Mouse (Mus musculus): Measurements from ENCODE around the gene Bsn. TPM values are rescaled to one million over a fixed set of nuclear protein-coding genes. Genes with fewer than 3 reads are reported as not detected.

Bsn gene
- total RNA-seq, 2 experiments from 2014 or later, result 0.03 TPM; not detected in 1

DNA sequence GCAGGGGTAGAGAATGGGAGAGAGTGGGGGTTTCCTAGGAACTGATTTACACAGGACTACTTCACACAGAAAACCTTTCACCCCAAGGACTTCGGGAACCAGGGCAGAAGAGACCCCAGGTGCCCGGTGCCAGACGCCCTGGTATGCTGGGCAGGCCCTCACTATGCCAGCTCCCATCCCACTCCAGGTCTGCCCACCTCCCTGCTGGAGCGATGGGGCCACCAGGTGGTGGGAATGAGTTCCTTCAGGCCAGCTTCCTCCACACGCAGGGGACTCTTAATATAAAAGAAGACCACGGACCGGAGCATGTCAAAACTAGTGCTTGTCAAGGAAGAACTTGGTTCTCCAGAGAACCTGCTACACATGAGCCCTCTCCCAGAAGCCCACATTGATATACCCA lies 123.0 kb downstream of the Bsn start:
- intact Hi-C loops (cut with DNase I), result loop anchor here (1.0 kb wide), 2 partner anchors 104 to 163 kb away; no protein-coding TSS in a partner anchor
- no peak for DNase-seq

GRCm38 (mm10) chr9:108065491-108066011 lies 124.6 kb downstream of the Bsn start:
- intact Hi-C loops (cut with DNase I), result no loop called here
- DNase-seq, result peak; percentile 55 to 56

DNA sequence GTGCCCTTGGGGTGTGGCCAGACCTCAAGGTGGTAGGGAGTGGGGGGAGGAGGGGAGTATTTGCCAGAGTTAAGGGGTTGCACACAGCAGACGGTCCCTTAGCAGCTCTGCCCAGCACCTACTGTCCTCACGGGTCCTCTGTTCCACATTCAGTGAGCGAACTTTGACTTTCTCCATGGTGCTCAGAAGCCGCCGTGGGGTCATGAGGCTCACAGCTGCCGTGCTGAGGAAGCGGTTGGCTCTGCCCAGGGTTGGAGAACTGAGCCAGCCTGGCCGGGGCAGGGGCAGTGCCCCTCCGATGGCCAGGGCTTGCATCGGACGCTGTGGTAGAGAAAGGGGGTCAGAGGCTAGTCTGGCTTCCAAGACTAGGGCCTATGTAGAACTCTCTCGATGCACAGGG lies 126.8 kb downstream of the Bsn start:
- intact Hi-C loops (cut with DNase I), result no loop called here

GRCm38 (mm10) chr9:108062142-108062541 lies 128.0 kb downstream of the Bsn start:
- intact Hi-C loops (cut with DNase I), result no loop called here
- no peak for DNase-seq

More for the DNA sequence above, 126.8 kb downstream of the Bsn start:
- DNase-seq, result no peak

DNA sequence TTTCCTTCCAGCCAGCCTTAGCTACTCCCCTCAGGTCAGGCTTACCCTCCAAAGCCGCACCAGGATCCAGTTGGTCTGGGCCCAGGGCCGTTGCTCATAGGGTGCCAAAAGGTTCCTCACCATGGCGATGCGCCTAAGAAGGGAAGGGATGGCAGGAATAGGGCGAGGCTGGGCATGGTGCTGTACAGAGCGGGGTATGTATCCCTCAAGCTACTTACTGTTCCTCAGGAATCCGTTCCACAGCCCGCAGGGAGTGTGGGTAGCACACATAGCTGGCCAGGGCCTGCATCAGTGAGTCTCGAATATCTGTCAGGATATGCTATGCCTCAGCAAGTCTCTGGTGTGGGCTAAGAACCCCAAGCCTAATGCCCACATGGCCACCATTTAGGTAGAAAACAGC lies 131.9 kb downstream of the Bsn start:
- intact Hi-C loops (cut with DNase I), result no loop called here
- no peak for DNase-seq

DNA sequence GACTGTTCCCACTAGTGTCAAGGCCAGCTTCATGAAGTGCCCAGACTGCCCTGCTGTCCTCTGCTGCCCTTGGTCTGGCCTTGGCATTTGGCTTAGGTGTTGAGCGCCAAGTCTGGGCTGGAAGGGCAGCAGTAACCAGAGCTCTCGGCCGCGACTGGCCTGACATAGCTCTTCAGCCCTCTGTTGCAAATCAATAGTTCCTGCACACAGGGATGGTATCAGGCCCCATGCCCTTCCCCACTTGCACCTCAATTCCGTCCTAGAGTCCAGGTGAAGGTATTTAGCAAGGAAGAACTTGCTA lies 133.0 kb downstream of the Bsn start:
- DNase-seq, result no peak
- intact Hi-C loops (cut with DNase I), result no loop called here

GRCm38 (mm10) chr9:108056361-108057261 lies 133.6 kb downstream of the Bsn start:
- intact Hi-C loops (cut with DNase I), result no loop called here
- DNase-seq, result no peak

- DNase-seq, result no peak
- intact Hi-C loops (cut with DNase I), result no loop called here
Measured at GRCm38 (mm10) chr9:108055661-108056237, 134.4 kb downstream of the Bsn start.

DNA sequence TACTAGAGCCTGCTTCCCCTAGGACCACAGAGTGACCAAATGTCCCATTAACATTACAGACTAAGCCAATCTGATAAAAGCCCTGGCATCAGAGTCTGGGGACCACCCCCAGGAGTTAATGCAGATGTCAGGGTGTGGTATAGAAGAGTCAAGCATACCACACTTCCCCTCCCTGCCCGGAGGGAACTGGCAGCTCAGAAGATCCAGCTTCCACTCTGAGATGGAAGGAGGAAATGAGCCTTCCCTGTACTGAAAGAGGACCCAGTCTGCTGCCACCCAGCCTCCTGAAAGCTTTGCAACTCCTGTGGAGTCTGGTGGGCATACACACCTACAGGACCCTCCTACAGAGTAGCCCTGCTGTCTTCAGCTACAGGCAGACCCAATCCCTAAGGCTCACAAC lies 135.1 kb downstream of the Bsn start:
- intact Hi-C loops (cut with DNase I), result no loop called here

DNA sequence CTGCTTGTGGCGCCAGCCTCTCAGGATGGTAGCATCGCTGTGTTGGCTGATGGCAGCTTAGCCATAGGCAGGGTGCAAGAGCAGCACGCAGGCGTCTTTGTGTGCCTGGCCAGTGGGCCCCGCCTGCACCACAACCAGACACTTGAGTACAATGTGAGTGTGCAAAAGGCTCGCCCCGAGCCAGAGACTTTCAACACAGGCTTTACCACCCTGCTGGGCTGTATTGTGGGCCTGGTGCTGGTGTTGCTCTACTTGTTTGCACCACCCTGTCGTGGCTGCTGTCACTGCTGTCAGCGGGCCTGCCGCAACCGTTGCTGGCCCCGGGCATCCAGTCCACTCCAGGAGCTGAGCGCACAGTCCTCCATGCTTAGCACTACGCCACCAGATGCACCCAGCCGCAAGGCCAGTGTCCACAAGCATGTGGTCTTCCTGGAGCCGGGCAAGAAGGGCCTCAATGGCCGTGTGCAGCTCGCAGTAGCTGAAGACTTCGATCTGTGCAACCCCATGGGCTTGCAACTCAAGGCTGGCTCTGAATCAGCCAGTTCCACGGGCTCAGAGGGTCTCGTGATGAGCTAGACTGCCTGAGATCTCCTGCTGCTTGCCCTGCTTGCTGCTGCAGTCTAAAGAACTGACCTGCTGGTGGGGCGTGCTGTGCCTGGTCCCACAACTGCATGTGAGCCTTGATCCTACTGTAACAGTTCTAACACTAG lies 135.7 kb downstream of the Bsn start:
- no peak for DNase-seq
- intact Hi-C loops (cut with DNase I), result loop anchor here (5.0 kb wide), 1 partner anchor 92 kb away; no protein-coding TSS in a partner anchor

More for the DNA sequence above, 135.1 kb downstream of the Bsn start:
- DNase-seq, result no peak

DNA sequence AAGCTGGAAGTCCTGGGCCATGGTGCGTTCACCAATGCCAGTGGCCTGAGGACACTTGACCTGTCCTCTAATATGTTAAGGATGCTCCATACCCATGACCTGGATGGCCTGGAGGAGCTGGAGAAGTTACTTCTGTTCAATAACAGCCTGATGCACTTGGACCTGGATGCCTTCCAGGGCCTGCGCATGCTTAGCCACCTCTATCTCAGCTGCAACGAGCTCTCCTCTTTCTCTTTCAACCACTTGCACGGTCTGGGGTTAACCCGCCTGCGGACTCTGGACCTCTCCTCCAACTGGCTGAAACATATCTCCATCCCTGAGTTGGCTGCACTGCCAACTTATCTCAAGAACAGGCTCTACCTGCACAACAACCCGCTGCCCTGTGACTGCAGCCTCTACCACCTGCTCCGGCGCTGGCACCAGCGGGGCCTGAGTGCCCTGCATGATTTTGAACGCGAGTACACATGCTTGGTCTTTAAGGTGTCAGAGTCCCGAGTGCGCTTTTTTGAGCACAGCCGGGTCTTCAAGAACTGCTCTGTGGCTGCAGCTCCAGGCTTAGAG lies 136.4 kb downstream of the Bsn start:
- no peak for DNase-seq
- intact Hi-C loops (cut with DNase I), result loop anchor here (1.0 to 5.0 kb wide), 3 partner anchors 67 to 149 kb away; no protein-coding TSS in a partner anchor

GRCm38 (mm10) chr9:108052885-108053664 lies 137.1 kb downstream of the Bsn start, which contains the start of gene Amigo3:
Amigo3 (plus strand) TSS chr9:108053159.
- DNase-seq, result peak; percentile 96 to 98
- intact Hi-C loops (cut with DNase I), result loop anchor here (1.0 to 5.0 kb wide), 3 partner anchors 66 to 149 kb away; no protein-coding TSS in a partner anchor

DNA sequence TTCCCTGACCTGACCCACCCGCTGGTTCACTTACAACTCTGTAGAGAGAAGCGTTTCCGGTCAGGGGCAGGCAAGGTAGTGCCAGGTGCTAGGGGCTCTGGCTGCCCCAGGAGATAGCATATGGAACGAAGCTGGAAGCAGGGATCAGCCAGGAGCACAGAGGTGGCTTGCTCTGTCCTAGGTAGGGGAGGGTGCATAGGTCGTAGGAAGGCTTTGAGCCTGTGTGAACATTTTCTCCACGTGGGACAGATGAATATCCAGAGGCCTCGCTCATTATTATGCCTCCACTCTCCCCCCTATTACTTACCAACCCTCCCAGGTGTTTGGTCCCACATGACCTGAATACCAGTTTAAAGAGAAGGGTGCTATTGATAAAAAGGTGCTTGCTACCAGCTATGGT lies 137.8 kb downstream of the Bsn start:
- intact Hi-C loops (cut with DNase I), result loop anchor here (2.0 to 5.0 kb wide), 2 partner anchors 66 to 90 kb away; no protein-coding TSS in a partner anchor

DNA sequence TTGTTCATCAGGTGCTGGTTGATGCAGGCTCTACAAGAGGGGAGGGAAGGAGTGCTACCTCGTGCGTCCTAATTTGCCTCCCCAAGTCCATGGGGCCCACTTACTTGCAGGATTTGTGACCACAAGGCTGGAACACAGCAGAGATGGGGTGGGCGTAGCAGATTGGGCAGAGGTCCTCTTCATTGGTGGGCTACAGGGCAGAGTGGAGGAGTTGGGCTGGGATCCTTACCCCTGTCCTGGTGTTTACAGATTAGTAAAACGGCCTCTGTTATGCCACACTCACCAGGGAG lies 138.3 kb downstream of the Bsn start:
- no peak for DNase-seq
- intact Hi-C loops (cut with DNase I), result loop anchor here (2.0 to 5.0 kb wide), 3 partner anchors 49 to 90 kb away; partner anchors contain the start of gene Ip6k1

More for the DNA sequence above, 137.8 kb downstream of the Bsn start:
- no peak for DNase-seq

- DNase-seq, result no peak
Measured at GRCm38 (mm10) chr9:108051184-108051930, 138.8 kb downstream of the Bsn start.

GRCm38 (mm10) chr9:108049561-108050251 lies 140.5 kb downstream of the Bsn start:
- intact Hi-C loops (cut with DNase I), result loop anchor here (2.0 to 5.0 kb wide), 2 partner anchors 47 to 87 kb away; partner anchors contain the start of gene Ip6k1
- no peak for DNase-seq

More at GRCm38 (mm10) chr9:108051184-108051930, 138.8 kb downstream of the Bsn start:
- intact Hi-C loops (cut with DNase I), result loop anchor here (2.0 to 5.0 kb wide), 2 partner anchors 49 to 89 kb away; partner anchors contain the start of gene Ip6k1

- intact Hi-C loops (cut with DNase I), result no loop called here
- peak; percentile 91 to 93 for DNase-seq
Measured at GRCm38 (mm10) chr9:108049016-108049455, 141.1 kb downstream of the Bsn start, which contains the start of gene Gmppb. Gmppb (plus strand) TSS chr9:108049242.

DNA sequence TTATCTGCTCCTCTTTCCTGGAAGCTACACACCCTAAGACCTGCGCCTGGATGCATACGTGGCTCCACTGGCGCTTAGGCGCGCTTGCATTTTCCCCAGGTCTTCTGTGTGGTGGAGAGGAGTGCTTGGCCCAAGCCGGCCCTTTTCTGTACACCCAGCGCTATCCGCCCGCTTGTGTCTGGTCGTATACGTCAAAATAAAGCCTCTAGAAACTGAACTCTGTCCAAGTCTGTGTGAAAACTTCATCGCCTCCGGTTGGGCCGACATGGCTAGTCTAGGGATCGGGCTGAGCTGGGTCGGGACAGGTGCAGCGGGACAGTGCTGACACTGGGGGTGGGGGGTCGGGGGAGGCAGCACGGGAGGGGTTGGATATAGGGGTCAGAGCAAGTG lies 141.6 kb downstream of the Bsn start:
- intact Hi-C loops (cut with DNase I), result no loop called here

More for the DNA sequence above, 141.6 kb downstream of the Bsn start:
- peak in 1 of 2 experiments; percentile 34 for DNase-seq

Measured in heart, postnatal 36 days (tissue).